Mouse (Mus musculus) gastrocnemius, postnatal 10 days (tissue): ENCODE measurements around the gene Rbks. TPM values are rescaled to one million over a fixed set of nuclear protein-coding genes. Genes with fewer than 3 reads are reported as not detected.
A peak's percentile ranks its signal among the peaks of the same experiment; 100 is the strongest.

ENCODE experiments used
- DNase-seq: peaks from one replicate; pipeline ENCODE4 v3.0.0; 2021; ENCODE audit warnings: mixed read lengths
- long read RNA-seq, 2 experiments: library from polyadenylated mRNA; stranded (forward); transcript quantifications; one replicate each; pipeline ENCODE4 v2.0.0; 2021
- total RNA-seq, 2 experiments: library from RNA; stranded (reverse); gene quantifications; 2 replicates each; pipeline ENCODE4 v1.2.3; 2021

The Rbks gene
- 1 to 10 TPM; 2.6 to 3.7 TPM for total RNA-seq
- long read RNA-seq, experiment 1, partial matches to known transcripts = 0 of 1 reads
- long read RNA-seq, experiment 1, other reads (novel, unspliced or antisense) = 0 of 1 reads
- long read RNA-seq, experiment 2, partial matches to known transcripts = 0 of 2 reads
- long read RNA-seq, experiment 2, other reads (novel, unspliced or antisense) = 1 of 2 reads

DNA sequence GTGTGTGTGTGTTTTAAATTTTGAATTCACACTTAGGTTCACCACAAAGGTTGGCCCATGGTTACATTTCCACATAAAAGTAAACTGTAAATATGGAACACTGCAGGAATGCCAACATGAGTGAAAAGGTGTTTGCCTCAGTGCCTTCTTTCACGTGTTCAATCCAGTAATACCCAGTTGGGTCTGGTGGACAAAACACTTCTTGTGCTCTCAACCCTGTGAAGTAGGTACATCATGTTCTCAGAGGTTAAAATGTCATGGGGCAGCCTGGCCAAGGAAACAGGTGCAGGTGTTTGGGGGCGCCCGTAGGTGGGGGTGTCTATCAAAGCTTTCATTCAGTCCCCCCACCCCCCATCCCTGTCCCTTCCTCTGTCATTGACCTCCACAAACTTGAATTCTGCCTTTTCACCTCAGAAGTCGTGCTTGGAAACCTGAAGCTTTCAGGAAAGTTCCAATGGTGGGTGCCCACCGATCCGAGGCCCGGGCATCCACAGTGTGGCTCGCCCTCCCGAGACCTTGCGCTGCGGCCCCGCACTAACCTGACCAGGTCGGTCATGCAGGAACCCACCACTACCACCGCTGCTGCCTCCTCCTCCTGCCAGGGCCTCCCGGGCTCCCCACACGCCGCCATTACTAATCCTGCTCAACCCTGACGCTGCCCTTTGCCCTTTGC lies at the start of gene Rbks:
Gene Rbks (minus strand): TSS at position 657 of the 673 bp plus-strand sequence.
- no peak for DNase-seq

GRCm38 (mm10) chr5:31742521-31743031 lies 45.1 kb upstream of the Rbks start:
- DNase-seq = no peak

- DNase-seq = no peak
Measured at GRCm38 (mm10) chr5:31741931-31742330, 44.5 kb upstream of the Rbks start.

GRCm38 (mm10) chr5:31732644-31733338 lies 35.4 kb upstream of the Rbks start:
- DNase-seq = no peak

- DNase-seq = no peak
Measured at GRCm38 (mm10) chr5:31727456-31727855, 30.0 kb upstream of the Rbks start.

DNA sequence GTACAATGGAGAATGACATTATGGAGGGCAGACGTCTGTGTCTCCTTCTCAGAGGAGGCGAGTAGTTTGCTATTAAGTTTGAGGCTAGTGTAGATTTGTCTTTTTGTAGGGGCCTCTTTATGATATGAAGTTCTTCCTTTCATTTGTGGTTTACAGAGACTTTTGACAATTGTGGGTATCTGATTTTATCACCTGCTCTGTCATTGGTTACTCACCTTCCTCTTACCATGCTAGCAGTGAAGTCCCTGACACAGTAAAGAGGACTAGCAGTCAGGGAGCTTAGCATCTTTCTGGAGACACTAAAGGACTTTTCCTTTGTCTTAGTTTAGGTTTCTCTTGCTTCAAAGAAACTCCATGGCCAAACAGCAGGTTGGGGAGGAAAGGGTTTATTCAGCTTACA lies 28.5 kb upstream of the Rbks start:
- no peak for DNase-seq

- DNase-seq = peak; percentile 20
Measured at GRCm38 (mm10) chr5:31724519-31724918, 27.1 kb upstream of the Rbks start.

DNA sequence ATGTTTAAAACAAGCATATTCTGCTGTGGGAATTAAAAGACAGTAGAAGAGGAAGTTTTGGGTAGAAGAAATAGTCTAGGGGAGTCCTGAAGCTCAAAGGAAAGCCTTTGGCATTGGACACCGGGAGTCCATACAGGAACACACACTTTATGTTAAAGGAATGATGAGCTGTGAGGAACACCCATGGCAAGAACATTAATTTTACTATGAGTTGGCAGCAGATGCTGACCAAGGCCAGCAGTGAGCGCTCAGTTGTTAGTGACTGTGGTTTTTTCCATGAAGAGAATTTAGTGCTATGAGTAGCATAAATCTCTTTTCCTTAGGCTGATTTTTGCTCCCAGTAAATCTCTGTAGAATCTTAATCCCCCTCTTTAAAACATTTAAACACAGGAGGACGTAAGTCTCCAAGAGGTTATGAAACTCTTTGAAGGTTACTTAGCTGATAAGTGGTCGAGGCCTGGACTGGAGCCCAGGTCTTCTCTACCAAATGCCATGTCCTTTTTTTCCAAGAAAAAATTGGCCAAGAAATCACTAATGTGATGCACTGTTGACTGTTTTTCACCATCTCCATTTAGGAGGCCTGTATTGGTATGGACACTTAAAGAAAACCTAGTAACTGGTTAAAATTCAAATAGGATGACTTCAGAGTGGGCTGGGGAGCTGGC lies 18.2 kb upstream of the Rbks start:
- DNase-seq = no peak

GRCm38 (mm10) chr5:31713841-31714264 lies 16.4 kb upstream of the Rbks start:
- no peak for DNase-seq

DNA sequence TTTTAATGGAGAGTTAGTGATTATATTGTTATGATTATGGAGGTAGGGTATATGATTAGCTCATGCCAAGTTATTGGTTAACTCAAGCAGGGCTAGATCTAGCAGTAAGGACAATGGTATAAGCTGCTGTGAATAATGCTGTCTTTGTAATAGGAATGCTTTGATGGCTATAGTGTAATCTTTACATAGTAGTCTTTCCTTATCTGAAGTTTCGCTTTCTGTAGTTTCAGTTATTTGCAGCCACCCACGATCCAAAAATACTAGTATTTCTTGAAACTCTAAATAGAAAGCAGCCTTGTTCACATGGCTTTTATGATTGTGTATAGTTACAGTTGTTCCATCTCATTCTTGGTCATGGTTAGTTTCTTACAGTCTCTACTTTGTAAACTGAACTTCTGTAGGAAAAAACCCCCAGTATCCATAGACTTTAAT lies 15.9 kb upstream of the Rbks start:
- no peak for DNase-seq

- no peak for DNase-seq
Measured at GRCm38 (mm10) chr5:31709389-31709788, 12.0 kb upstream of the Rbks start.

- DNase-seq = no peak
Measured at GRCm38 (mm10) chr5:31706826-31707225, 9.4 kb upstream of the Rbks start.

GRCm38 (mm10) chr5:31704971-31705370 lies 7.5 kb upstream of the Rbks start:
- DNase-seq = no peak

DNA sequence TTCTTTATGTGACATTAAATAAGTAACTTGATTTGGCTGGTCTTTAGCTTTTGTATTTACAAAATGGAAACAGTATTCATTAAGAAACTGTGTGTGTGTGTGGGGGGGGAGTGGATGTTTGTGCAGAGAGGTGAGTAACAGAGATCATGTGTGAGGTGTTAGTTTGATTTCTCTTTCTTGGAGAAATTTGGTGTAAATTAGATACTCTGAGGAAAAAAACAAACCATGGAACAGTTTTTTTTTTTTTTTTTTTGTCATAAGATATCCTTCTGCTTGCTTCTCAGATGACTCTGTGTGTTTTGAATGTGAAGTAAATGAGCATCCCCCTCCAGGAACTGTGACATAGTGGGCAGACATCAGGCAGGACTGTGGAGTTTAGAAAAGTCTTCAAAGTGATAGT lies 2.0 kb upstream of the Rbks start:
- no peak for DNase-seq

GRCm38 (mm10) chr5:31698931-31699330 lies 1.5 kb upstream of the Rbks start:
- DNase-seq = no peak

- DNase-seq = peak; percentile 60
Measured at GRCm38 (mm10) chr5:31698297-31698726, 885 bp upstream of the Rbks start.

DNA sequence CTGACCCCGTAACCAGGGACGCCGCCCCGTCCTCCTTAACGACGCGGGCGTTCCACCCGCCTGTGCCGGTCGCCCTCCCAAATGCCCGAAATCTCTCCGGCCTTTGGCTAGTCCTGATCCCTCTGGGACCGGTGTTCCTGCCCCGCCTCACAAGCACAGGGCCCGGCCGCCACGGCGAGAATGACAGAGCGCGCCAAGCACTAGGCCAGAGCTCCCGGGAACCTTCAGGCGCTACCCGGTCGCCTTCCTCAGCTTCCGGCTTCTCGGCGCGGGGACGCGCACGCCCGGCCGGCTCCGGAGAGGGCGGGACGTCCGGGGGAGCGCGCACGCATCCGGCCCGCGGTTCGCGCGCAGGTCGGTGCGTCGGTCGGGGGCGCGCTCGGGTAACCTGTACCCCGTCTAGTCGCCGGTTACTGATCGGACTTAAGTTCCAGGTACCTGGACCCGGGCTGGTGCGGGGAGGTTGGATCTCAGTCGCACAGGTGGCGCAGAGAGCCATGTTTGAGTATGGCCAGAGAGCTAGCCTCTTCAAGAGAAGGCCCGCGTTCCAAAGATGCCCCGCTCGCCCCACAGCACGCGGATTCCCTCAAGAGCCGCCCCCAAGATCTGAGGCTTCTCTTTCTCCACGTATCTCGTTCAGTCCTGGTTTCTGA lies 343 bp upstream of the Rbks start, which contains the start of gene Babam2:
Gene Babam2 (plus strand): TSS at position 41 of the 653 bp plus-strand sequence.
- peak; percentile 92 for DNase-seq

GRCm38 (mm10) chr5:31693191-31693590 lies 4.2 kb downstream of the Rbks start:
- no peak for DNase-seq

- DNase-seq = no peak
Measured at GRCm38 (mm10) chr5:31687972-31688371, 9.5 kb downstream of the Rbks start.

GRCm38 (mm10) chr5:31686040-31686439 lies 11.4 kb downstream of the Rbks start:
- DNase-seq = no peak

DNA sequence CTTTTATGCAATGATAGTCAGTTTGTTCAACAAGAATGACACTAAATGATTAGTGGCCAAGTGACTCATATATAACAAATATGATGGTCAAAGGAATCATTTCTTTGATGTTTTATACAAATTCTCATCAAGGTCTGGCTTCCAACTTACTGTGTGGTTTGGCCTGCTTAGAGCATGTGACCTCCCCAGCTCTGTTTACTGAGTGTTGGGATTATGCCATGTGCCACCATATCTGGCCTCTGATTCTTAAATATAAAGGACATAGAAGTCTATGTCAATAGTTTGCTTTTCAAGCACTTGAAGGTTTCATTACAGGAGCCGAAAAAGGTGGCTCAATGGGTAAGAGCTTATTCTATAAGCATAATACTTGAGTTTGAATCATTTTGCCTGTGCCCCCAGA lies 15.1 kb downstream of the Rbks start:
- no peak for DNase-seq

DNA sequence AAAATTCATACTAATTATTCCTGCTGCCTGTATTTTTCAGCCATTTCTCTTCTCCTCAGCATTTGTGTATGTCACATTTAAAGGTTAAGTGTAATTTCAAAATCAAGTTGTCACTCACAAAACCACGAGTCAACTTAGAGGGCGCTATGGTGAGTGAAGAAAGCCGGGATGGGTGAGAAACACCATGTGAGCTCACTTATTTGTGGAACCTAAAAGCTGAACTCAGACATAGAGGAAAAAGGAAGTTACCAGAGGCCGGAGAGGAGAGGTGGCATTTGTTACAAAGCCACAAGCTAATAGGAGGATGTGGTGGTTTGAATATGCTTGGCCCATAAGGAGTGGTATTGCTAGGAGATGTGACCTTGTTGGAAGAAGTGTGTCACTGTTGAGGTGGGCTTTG lies 17.2 kb downstream of the Rbks start:
- DNase-seq = no peak
